Mouse (Mus musculus) stomach, embryonic 14.5 days (tissue): ENCODE results near the gene Tomm20l. TPM values are rescaled to one million over a fixed set of nuclear protein-coding genes. Genes with fewer than 3 reads are reported as not detected.
A peak's percentile ranks its signal among the peaks of the same experiment; 100 is the strongest.

Source experiments
- ATAC-seq: fragments of 200-750 bp; cut with Nextera tagmentation; 2 replicates; pipeline ENCODE4 v1.8.0; 2017; ENCODE audit warnings: low read depth, moderate TSS enrichment; ENCODE audit not compliant: insufficient number of reproducible peaks, insufficient read depth, low FRiP score
- H3K27ac ChIP-seq: fragments of 300-500 bp; sonication (generic); 2 replicates; pipeline ENCODE4 v1.5.1; 2014; ENCODE audit warnings: mild to moderate bottlenecking, low read length, moderate library complexity, mixed read lengths
- H3K27me3 ChIP-seq: fragments of 300-500 bp; sonication (generic); 2 replicates; pipeline ENCODE4 v1.6.1; 2014; ENCODE audit warnings: low read length, control low read depth, mixed read lengths; ENCODE audit not compliant: control insufficient read depth, insufficient read depth
- H3K36me3 ChIP-seq: fragments of 300-500 bp; sonication (generic); 2 replicates; pipeline ENCODE4 v1.6.1; 2014; ENCODE audit warnings: mild to moderate bottlenecking, control low read depth, low read length, moderate library complexity, mixed read lengths; ENCODE audit not compliant: control insufficient read depth, insufficient read depth
- H3K4me1 ChIP-seq: fragments of 300-500 bp; sonication (generic); 2 replicates; pipeline ENCODE4 v1.6.1; 2014; ENCODE audit warnings: low read length, control low read depth, mixed read lengths; ENCODE audit not compliant: control insufficient read depth, insufficient read depth
- H3K4me2 ChIP-seq: fragments of 300-500 bp; sonication (generic); replicated peaks from 2 replicates; pipeline ENCODE4 v1.6.1; 2014; ENCODE audit warnings: low read depth, low read length, control low read depth
- H3K4me3 ChIP-seq: fragments of 300-500 bp; sonication (generic); 2 replicates; pipeline ENCODE4 v1.5.1; 2014; ENCODE audit warnings: low read depth, low read length, control low read depth
- H3K9ac ChIP-seq: fragments of 300-500 bp; sonication (generic); replicated peaks from 2 replicates; pipeline ENCODE4 v1.6.1; 2014; ENCODE audit warnings: low read depth, mild to moderate bottlenecking, control low read depth, low read length, moderate library complexity, mixed read lengths
- H3K9me3 ChIP-seq: fragments of 300-500 bp; sonication (generic); 2 replicates; pipeline ENCODE4 v1.6.1; 2016; ENCODE audit warnings: low read depth, low read length, control low read depth; ENCODE audit not compliant: control insufficient read depth
- WGBS: fragments of 180-500 bp; shearing (Covaris S2); extraction: QIAGEN DNeasy Blood & Tissue Kit; methylation state at CpG from one replicate; pipeline ENCODE4 v1.1.7; 2014; 5-methylcytosine and 5-hydroxymethylcytosine counted together
- polyA plus RNA-seq: library from polyadenylated mRNA; unstranded; fragments of >200 nt; fragmentation: Nextera tagmentation; extraction: Ambion mirVana; gene quantifications from 2 replicates; pipeline ENCODE4 v1.2.1, GENCODE M21; 2014

Tomm20l gene
- polyA plus RNA-seq, 1 experiment from 2014 or later: not detected

- Histone ChIP-seq H3K27ac (no peak overlapping the region), H3K9me3 (no peaks in the 10 kb centered on the region), H3K36me3 (no peaks in the 10 kb centered on the region), H3K27me3 (no peaks in the 10 kb centered on the region), H3K4me1 (no peaks in the 10 kb centered on the region), H3K9ac (no peak overlapping the region), H3K4me2 (no peak overlapping the region), H3K4me3 (no peak overlapping the region)
- ATAC-seq: 0 out of 2 replicates have a peak, but pooled peaks have one; percentile 46
- 29% methylated on average over 12 of the region's 12 CpGs for WGBS
Measured at GRCm38 (mm10) chr12:71113675-71114288, 2.6 kb downstream of the Tomm20l start.

- Histone ChIP-seq H3K4me3 (no peak overlapping the region), H3K27me3 (no peaks in the 10 kb centered on the region), H3K36me3 (no peaks in the 10 kb centered on the region), H3K4me1 (no peaks in the 10 kb centered on the region), H3K9ac (no peak overlapping the region), H3K9me3 (no peaks in the 10 kb centered on the region), H3K27ac (no peak overlapping the region), H3K4me2 (no peak overlapping the region)
- no peak for ATAC-seq
- WGBS: 89% methylated on average over 5 of the region's 5 CpGs
Measured at GRCm38 (mm10) chr12:71116411-71116810, 5.2 kb downstream of the Tomm20l start.

GRCm38 (mm10) chr12:71122731-71123130 is 11.5 kb downstream of the Tomm20l start:
- H3K27me3 ChIP-seq: no peaks in the 10 kb centered on the region
- H3K36me3 ChIP-seq: peaks cover 22% of the 10 kb centered on the region; the same call in 1 of the 2 replicates
- no peak overlapping the region for H3K9ac ChIP-seq
- no peak overlapping the region for H3K4me3 ChIP-seq
- H3K9me3 ChIP-seq: no peaks in the 10 kb centered on the region
- WGBS: 86% methylated on average over 10 of the region's 10 CpGs
- no peak overlapping the region for H3K27ac ChIP-seq
- no peak overlapping the region for H3K4me2 ChIP-seq
- no peaks in the 10 kb centered on the region for H3K4me1 ChIP-seq
- ATAC-seq: no peak

DNA sequence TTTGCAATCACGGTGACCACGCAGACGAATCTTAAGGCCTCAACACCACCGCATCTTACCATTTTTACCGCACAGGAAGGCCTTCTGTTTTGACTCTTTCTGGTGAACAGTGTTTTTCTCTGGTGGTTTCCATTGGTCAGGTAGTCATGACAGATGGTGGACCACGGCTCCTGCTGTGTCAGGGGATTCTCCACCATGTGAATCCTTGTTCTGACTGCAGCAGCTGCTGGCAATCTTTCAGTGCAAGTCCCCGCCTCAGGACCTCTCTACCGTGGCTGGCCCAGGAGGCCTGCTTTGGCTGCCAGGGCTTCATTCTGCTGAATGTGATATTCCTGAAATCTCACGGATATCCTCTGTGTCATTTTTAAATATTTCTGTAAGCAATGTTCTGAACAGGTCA is 12.1 kb downstream of the Tomm20l start:
- Histone ChIP-seq H3K36me3 (peaks cover 22% of the 10 kb centered on the region; the same call in 1 of the 2 replicates), H3K4me2 (no peak overlapping the region), H3K9me3 (no peaks in the 10 kb centered on the region), H3K9ac (no peak overlapping the region), H3K4me3 (no peak overlapping the region), H3K4me1 (no peaks in the 10 kb centered on the region), H3K27ac (no peak overlapping the region), H3K27me3 (no peaks in the 10 kb centered on the region)
- 88% methylated on average over 9 of the region's 9 CpGs for WGBS
- no peak for ATAC-seq

DNA sequence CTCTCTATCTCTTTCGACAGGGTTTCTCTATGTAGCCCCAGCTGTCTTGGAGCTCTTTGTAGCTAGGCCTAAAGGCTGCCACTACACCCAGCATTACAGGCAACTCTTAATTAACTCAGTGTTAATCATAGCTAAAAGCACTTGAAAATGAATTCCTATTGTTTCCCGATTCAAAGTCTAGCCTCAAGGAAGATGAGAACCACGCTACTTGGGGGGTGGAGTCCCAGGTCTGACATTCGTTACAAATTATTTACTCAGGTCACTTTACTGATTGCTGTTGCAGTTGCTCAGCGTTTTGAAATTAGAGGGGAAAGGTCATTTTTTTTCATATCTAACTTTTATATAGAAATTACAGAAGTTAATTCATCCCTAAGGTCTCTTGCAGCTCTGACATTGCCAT is 24.4 kb downstream of the Tomm20l start:
- whole genome bisulfite sequencing: 24% methylated on average over 5 of the region's 5 CpGs
- Histone ChIP-seq H3K4me2 (peak overlapping the region; percentile 65), H3K9me3 (no peaks in the 10 kb centered on the region), H3K9ac (no peak overlapping the region), H3K27me3 (no peaks in the 10 kb centered on the region), H3K36me3 (no peaks in the 10 kb centered on the region; the same call in 1 of the 2 replicates), H3K27ac (no peak overlapping the region), H3K4me3 (peak overlapping the region; percentile 85), H3K4me1 (peaks cover 13% of the 10 kb centered on the region)
- no peak for ATAC-seq

DNA sequence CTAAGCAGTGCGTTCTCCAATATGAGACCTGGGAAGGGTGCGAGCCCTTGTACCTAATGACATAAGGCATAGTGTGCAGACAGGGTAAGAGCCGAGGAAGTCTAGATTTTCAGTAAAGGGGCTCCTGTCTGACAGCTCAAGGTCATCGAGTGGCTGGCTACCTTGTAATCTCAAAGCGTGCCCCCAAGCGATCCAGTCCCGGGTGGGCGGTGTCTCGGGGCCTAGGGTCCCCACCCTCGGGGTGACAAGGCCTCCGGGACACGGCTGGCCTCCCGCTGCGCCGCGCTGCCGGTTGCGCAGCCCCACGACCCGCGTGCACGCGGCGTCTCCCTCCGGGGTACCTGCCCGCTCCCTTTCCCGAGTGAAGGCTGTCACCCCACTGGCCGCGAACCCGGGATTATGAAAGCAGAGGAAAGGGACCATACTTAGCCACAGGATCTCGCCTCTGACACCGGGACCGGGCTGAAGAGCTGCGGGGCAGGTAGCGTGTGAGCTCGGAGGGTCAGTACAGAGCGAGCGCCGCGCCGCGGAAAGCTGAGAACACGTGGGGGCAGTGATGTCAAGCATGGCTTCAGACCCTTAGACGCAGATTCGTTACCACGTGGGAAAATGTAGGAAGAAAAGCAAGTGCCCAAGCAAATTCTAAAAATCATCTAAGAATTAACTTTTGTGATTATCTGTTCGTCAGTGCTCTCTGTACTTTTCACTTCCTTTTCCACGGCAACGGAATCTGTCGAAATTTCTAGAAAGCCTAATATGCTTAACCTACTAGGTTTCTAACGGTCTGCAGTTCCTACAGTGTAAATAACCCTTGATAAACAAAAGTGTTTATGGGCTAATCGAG is 25.1 kb downstream of the Tomm20l start, which contains the start of the genes Timm9 and 2700049A03Rik:
Gene Timm9 (minus strand): TSS at position 555 of the 844 bp plus-strand sequence.
Gene 2700049A03Rik (plus strand): TSS at position 719 of the 844 bp plus-strand sequence.
- Histone ChIP-seq H3K9me3 (no peaks in the 10 kb centered on the region), H3K4me3 (peak within 1 kb of the TSS; percentile 85), H3K4me2 (peak within 1 kb of the TSS; percentile 91), H3K27ac (peak within 1 kb of the TSS; percentile 64), H3K36me3 (peaks cover 3% of the 10 kb centered on the region; the same call in 1 of the 2 replicates), H3K4me1 (peaks cover 13% of the 10 kb centered on the region), H3K27me3 (no peaks in the 10 kb centered on the region), H3K9ac (peak within 1 kb of the TSS; percentile 83)
- ATAC-seq: peak; percentile 90
- under 1% methylated on average over 52 of the region's 52 CpGs for WGBS

DNA sequence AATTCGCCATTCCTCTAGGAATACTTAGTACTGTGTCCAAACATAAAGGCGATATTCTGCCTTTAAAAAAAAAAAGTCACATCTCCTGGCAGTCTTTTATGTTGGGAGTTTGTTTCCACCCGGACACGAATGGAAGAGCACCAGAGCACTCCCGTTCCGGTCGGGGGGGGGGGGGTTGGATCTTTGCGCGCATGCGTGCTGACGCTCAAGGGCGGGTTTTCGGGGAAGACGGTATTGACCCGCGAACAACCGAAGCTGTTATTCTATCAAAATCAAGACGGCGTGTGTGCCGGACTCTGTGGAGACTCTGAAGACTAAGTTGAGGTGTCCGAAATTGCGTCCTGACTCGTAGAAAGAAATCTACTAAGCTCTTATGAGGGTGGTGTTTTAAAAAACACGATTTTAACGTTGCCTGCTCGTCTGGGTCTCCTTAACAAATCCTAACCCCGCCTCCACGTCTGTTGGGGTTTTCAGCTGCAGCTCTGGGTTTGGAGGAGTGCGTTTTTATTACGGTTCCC is 25.8 kb downstream of the Tomm20l start:
- Histone ChIP-seq H3K4me2 (peak overlapping the region; percentile 91), H3K4me3 (peak overlapping the region; percentile 85), H3K4me1 (peaks cover 13% of the 10 kb centered on the region), H3K27ac (peak overlapping the region; percentile 64; the same call in 1 of the 2 replicates), H3K27me3 (no peaks in the 10 kb centered on the region), H3K36me3 (peaks cover 10% of the 10 kb centered on the region), H3K9ac (peak overlapping the region; percentile 48), H3K9me3 (no peaks in the 10 kb centered on the region)
- peak; percentile 79 for ATAC-seq
- under 1% methylated on average over 30 of the region's 30 CpGs for WGBS

DNA sequence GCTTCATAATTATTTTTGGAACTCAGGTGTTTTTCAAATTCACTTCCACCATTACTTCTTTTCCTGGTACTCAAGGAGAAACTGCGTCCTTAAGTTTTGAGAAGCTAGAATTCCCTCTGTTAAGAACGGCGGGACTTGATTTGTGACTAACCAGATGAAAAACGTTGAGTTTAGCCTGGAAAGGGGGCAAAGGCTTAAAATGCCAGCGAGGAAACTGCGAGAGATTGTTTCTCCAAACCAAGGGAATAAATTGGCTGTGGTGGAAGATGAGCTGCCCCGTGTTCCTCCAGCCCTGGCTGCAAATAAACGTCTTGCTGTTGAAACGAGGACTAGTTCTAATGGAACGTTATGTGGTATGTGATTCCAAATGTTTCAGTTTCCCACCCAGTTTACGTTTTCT is 26.5 kb downstream of the Tomm20l start:
- Histone ChIP-seq H3K27me3 (no peaks in the 10 kb centered on the region), H3K36me3 (peaks cover 16% of the 10 kb centered on the region), H3K9me3 (no peaks in the 10 kb centered on the region), H3K9ac (peak overlapping the region; percentile 48), H3K4me3 (peak overlapping the region; percentile 85), H3K27ac (no peak overlapping the region), H3K4me2 (peak overlapping the region; percentile 91), H3K4me1 (peaks cover 13% of the 10 kb centered on the region)
- WGBS: 3% methylated on average over 11 of the region's 11 CpGs
- ATAC-seq: no peak
